Mouse (Mus musculus) olfactory bulb, adult 2 months (tissue): ENCODE data around the gene Lsg1. TPM values are rescaled to one million over a fixed set of nuclear protein-coding genes. Genes with fewer than 3 reads are reported as not detected.

Source experiments
- H3K27ac ChIP-seq: fragments of 200-500 bp; 2 replicates; pipeline ENCODE4 v1.5.1; 2012; ENCODE audit warnings: low read depth, low read length; ENCODE audit not compliant: insufficient read depth
- H3K4me1 ChIP-seq: fragments of 200-500 bp; 2 replicates; pipeline ENCODE4 v1.6.1; 2012; ENCODE audit warnings: low read length; ENCODE audit not compliant: control insufficient read depth, insufficient read depth
- H3K4me3 ChIP-seq: fragments of 200-500 bp; 2 replicates; pipeline ENCODE4 v1.5.1; 2012; ENCODE audit warnings: mild to moderate bottlenecking, low read depth, low read length, moderate library complexity; ENCODE audit not compliant: insufficient read depth
- CTCF ChIP-seq: fragments of 200-500 bp; IDR thresholded peaks from 2 replicates; pipeline ENCODE4 v1.5.1; 2012; ENCODE audit warnings: low read depth, mild to moderate bottlenecking, low read length, moderate library complexity; ENCODE audit not compliant: insufficient read depth
- POLR2A ChIP-seq: fragments of 200-500 bp; IDR thresholded peaks from 2 replicates; pipeline ENCODE4 v1.6.1; 2012; ENCODE audit warnings: mild to moderate bottlenecking, low read depth, low read length, moderate library complexity; ENCODE audit not compliant: insufficient read depth
- WGBS: fragments of 180-500 bp; shearing (Covaris S2); methylation state at CpG from one replicate; pipeline ENCODE4 v1.1.7; 2018; 5-methylcytosine and 5-hydroxymethylcytosine counted together
- polyA plus RNA-seq: library from polyadenylated mRNA; stranded (reverse); fragments of >200 nt; gene quantifications from 2 replicates; pipeline ENCODE4 v1.2.4, GENCODE M21; 2012; ENCODE audit warnings: low replicate concordance; ENCODE audit not compliant: missing spikeins, insufficient read depth, insufficient read length

Lsg1 gene
- polyA plus RNA-seq, 1 experiment: not detected

- Histone ChIP-seq H3K27ac (no peak overlapping the region), H3K4me3 (no peak overlapping the region), H3K4me1 (peaks cover 7% of the 10 kb centered on the region)
- TF ChIP-seq POLR2A (no peak), CTCF (no peak)
- WGBS: 72% methylated on average over 3 of the region's 3 CpGs
Measured at GRCm38 (mm10) chr16:30595356-30595755, 8.0 kb upstream of the Lsg1 start.

- TF ChIP-seq POLR2A (no peak), CTCF (no peak)
- 44% methylated on average over 3 of the region's 3 CpGs for WGBS
- no peak overlapping the region for H3K27ac ChIP-seq
Measured at GRCm38 (mm10) chr16:30591990-30592389, 4.6 kb upstream of the Lsg1 start.

GRCm38 (mm10) chr16:30590264-30591209 lies 3.1 kb upstream of the Lsg1 start:
- whole genome bisulfite sequencing: 34% methylated on average over 7 of the region's 7 CpGs
- TF ChIP-seq CTCF: no peak
- no peak for TF ChIP-seq POLR2A
- 0 out of 2 replicates have a peak, but pooled peaks cover 3% of the 10 kb centered on the region for H3K4me1 ChIP-seq
- H3K4me3 ChIP-seq: no peak overlapping the region
- H3K27ac ChIP-seq: no peak overlapping the region

More at GRCm38 (mm10) chr16:30591990-30592389, 4.6 kb upstream of the Lsg1 start:
- no peak overlapping the region for H3K4me3 ChIP-seq
- H3K4me1 ChIP-seq: peaks cover 3% of the 10 kb centered on the region

- 0 out of 2 replicates have a peak, but pooled peaks have one; percentile 27 for TF ChIP-seq POLR2A
- TF ChIP-seq CTCF: no peak
Measured at GRCm38 (mm10) chr16:30586935-30587493, 378 bp downstream of the Lsg1 start.

GRCm38 (mm10) chr16:30580765-30581164 lies 6.6 kb downstream of the Lsg1 start:
- no peak overlapping the region for H3K4me3 ChIP-seq
- H3K4me1 ChIP-seq: no peaks in the 10 kb centered on the region
- TF ChIP-seq CTCF: no peak
- TF ChIP-seq POLR2A: no peak
- 91% methylated on average over 5 of the region's 5 CpGs for WGBS
- H3K27ac ChIP-seq: no peak overlapping the region

More at GRCm38 (mm10) chr16:30586935-30587493, 378 bp downstream of the Lsg1 start:
- H3K4me1 ChIP-seq: 0 out of 2 replicates have a peak, but pooled peaks cover 3% of the 10 kb centered on the region
- peak overlapping the region; percentile 48; the same call in 1 of the 2 replicates for H3K27ac ChIP-seq
- WGBS: 1% methylated on average over 19 of the region's 19 CpGs
- peak overlapping the region; percentile 86 for H3K4me3 ChIP-seq

GRCm38 (mm10) chr16:30576392-30576791 lies 11.0 kb downstream of the Lsg1 start:
- 92% methylated on average over 1 of the region's 1 CpGs for WGBS
- Histone ChIP-seq H3K4me3 (no peak overlapping the region), H3K4me1 (no peaks in the 10 kb centered on the region), H3K27ac (no peak overlapping the region)
- TF ChIP-seq POLR2A (no peak), CTCF (no peak)

- Histone ChIP-seq H3K4me1 (no peaks in the 10 kb centered on the region), H3K27ac (no peak overlapping the region), H3K4me3 (no peak overlapping the region)
- WGBS: 87% methylated on average over 7 of the region's 7 CpGs
- TF ChIP-seq CTCF: no peak
- no peak for TF ChIP-seq POLR2A
Measured at GRCm38 (mm10) chr16:30575815-30576214, 11.6 kb downstream of the Lsg1 start.

GRCm38 (mm10) chr16:30572239-30572638 lies 15.2 kb downstream of the Lsg1 start:
- no peak for TF ChIP-seq CTCF
- no peak for TF ChIP-seq POLR2A
- H3K4me1 ChIP-seq: no peaks in the 10 kb centered on the region
- WGBS: 37% methylated on average over 4 of the region's 4 CpGs
- no peak overlapping the region for H3K4me3 ChIP-seq
- no peak overlapping the region for H3K27ac ChIP-seq

- 98% methylated on average over 5 of the region's 5 CpGs for WGBS
- TF ChIP-seq CTCF (no peak), POLR2A (no peak)
- Histone ChIP-seq H3K27ac (no peak overlapping the region), H3K4me1 (no peaks in the 10 kb centered on the region), H3K4me3 (no peak overlapping the region)
Measured at GRCm38 (mm10) chr16:30571378-30571777, 16.0 kb downstream of the Lsg1 start.
